Mouse (Mus musculus) myocyte (in vitro differentiated cells): ENCODE data around the gene Gm44596. TPM values are rescaled to one million over a fixed set of nuclear protein-coding genes. Genes with fewer than 3 reads are reported as not detected.

Source experiments
- H3K27me3 ChIP-seq: one replicate; pipeline ENCODE4 v1.6.1; 2011; ENCODE audit not compliant: control insufficient read depth, insufficient read depth, insufficient read length
- H3K36me3 ChIP-seq: one replicate; pipeline ENCODE4 v1.6.1; 2011; ENCODE audit not compliant: control insufficient read depth, insufficient read depth
- H3K4me2 ChIP-seq: one replicate; pipeline ENCODE4 v1.6.1; 2011; ENCODE audit warnings: low read depth, control low read depth
- H3K4me3 ChIP-seq: one replicate; pipeline ENCODE4 v1.5.1; 2011; ENCODE audit warnings: mild to moderate bottlenecking, control low read depth, moderate library complexity
- H3K79me2 ChIP-seq: one replicate; pipeline ENCODE4 v1.6.1; 2011; ENCODE audit not compliant: control insufficient read depth, insufficient read depth
- H3ac ChIP-seq: one replicate; pipeline ENCODE4 v1.6.1; 2011; ENCODE audit not compliant: control insufficient read depth, insufficient read length
- CEBPB ChIP-seq: IDR thresholded peaks from 2 replicates; pipeline ENCODE4 v1.6.1; 2011; ENCODE audit warnings: mild to moderate bottlenecking, moderate library complexity; ENCODE audit not compliant: poor library complexity, insufficient read depth, severe bottlenecking
- E2F4 ChIP-seq: IDR thresholded peaks from one replicate; pipeline ENCODE4 v1.6.1; 2011; ENCODE audit warnings: mild to moderate bottlenecking, control low read depth, moderate library complexity; ENCODE audit not compliant: insufficient read depth
- MAX ChIP-seq: IDR thresholded peaks from one replicate; pipeline ENCODE4 v1.6.1; 2011; ENCODE audit warnings: low read depth, mild to moderate bottlenecking, control low read depth
- MYOD1 ChIP-seq, 3 experiments: IDR thresholded peaks; one replicate each; pipeline ENCODE4 v1.6.1; 2011; ENCODE audit warnings: control low read depth in 2 of 3, low read depth in 2 of 3, mild to moderate bottlenecking in 2 of 3, moderate library complexity in 1 of 3; ENCODE audit not compliant: insufficient read length in 2 of 3, control insufficient read depth in 1 of 3
- MYOG ChIP-seq, 3 experiments: IDR thresholded peaks; one replicate each; pipeline ENCODE4 v1.6.1; 2011; ENCODE audit warnings: control low read depth in 2 of 3, low read depth in 2 of 3, mild to moderate bottlenecking in 2 of 3; ENCODE audit not compliant: insufficient read length in 2 of 3, control insufficient read depth in 1 of 3, insufficient read depth in 1 of 3
- POLR2A ChIP-seq: IDR thresholded peaks from one replicate; pipeline ENCODE4 v1.6.1; 2011; ENCODE audit warnings: low read depth, mild to moderate bottlenecking, control low read depth, moderate library complexity; ENCODE audit not compliant: insufficient read length
- POLR2AphosphoS2 ChIP-seq: IDR thresholded peaks from one replicate; pipeline ENCODE4 v1.6.1; 2011; ENCODE audit warnings: low read depth, control low read depth; ENCODE audit not compliant: insufficient read length
- REST ChIP-seq: IDR thresholded peaks from one replicate; pipeline ENCODE4 v1.6.1; 2011; ENCODE audit warnings: mild to moderate bottlenecking, control low read depth, moderate library complexity; ENCODE audit not compliant: insufficient read depth, insufficient read length
- SRF ChIP-seq: IDR thresholded peaks from one replicate; pipeline ENCODE4 v1.6.1; 2011; ENCODE audit warnings: low read depth; ENCODE audit not compliant: control insufficient read depth, insufficient read length
- TCF12 ChIP-seq: IDR thresholded peaks from one replicate; pipeline ENCODE4 v1.6.1; 2011; ENCODE audit warnings: mild to moderate bottlenecking, control low read depth; ENCODE audit not compliant: poor library complexity, insufficient read depth, severe bottlenecking
- TCF3 ChIP-seq: IDR thresholded peaks from one replicate; pipeline ENCODE4 v1.6.1; 2011; ENCODE audit warnings: low read depth, control low read depth; ENCODE audit not compliant: insufficient read length
- USF1 ChIP-seq: IDR thresholded peaks from one replicate; pipeline ENCODE4 v1.6.1; 2011; ENCODE audit warnings: low read depth, mild to moderate bottlenecking, control low read depth, moderate library complexity
- polyA plus RNA-seq: library from polyadenylated mRNA; unstranded; fragments of >200 nt; fragmentation: generic; extraction: Trizol; gene quantifications from one replicate; pipeline ENCODE4 v1.2.1, GENCODE M21; 2012; ENCODE audit warnings: missing spikeins

Gm44596 gene
- polyA plus RNA-seq, 1 experiment, result not detected

GRCm38 (mm10) chr6:128410305-128410704 lies 35.0 kb downstream of the Gm44596 start:
- Histone ChIP-seq H3K36me3 (peaks cover 11% of the 10 kb centered on the region), H3K79me2 (no peaks in the 10 kb centered on the region), H3K4me3 (no peak overlapping the region), H3K4me2 (no peak overlapping the region), H3K27me3 (no peaks in the 10 kb centered on the region), H3ac (no peak overlapping the region)
- TF ChIP-seq USF1 (no peak), MYOG (IDR thresholded peaks at IDR 0.05; ENCODE audit: control insufficient read depth in 1 of 3, insufficient read depth in 1 of 3, insufficient read length in 2 of 3, low read depth in 2 of 3) (no peak), REST (no peak), E2F4 (no peak), TCF3 (no peak), POLR2A (no peak), CEBPB (no peak), MAX (no peak), SRF (no peak), MYOD1 (IDR thresholded peaks at IDR 0.05; ENCODE audit: control insufficient read depth in 1 of 3, insufficient read length in 2 of 3, low read depth in 2 of 3) (no peak), TCF12 (no peak), POLR2AphosphoS2 (no peak)

DNA sequence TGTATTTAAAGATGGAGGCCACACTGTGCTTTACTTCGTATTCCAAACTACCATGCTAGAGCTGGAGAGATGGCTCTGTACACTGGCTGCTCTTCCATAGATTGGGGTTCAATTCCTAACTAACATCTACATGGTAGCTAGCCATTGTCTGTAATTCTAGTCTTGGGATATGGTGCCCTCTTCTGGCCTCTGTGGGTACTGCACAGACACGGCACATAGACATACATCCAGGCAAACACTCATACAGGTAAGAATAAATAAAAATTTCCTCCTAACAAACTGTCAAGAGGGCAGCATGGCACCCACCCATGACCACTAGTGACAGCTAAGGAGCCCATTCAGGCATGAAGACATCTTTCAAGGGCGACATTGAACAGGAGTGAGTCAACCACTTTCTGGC lies 35.8 kb downstream of the Gm44596 start:
- H3K36me3 ChIP-seq, result peaks cover 11% of the 10 kb centered on the region
- no peak overlapping the region for H3K4me3 ChIP-seq
- no peak overlapping the region for H3ac ChIP-seq
- no peaks in the 10 kb centered on the region for H3K79me2 ChIP-seq
- no peak for TF ChIP-seq USF1
- no peak for TF ChIP-seq MYOG (IDR thresholded peaks at IDR 0.05; ENCODE audit: control insufficient read depth in 1 of 3, insufficient read depth in 1 of 3, insufficient read length in 2 of 3, low read depth in 2 of 3)
- no peak for TF ChIP-seq MAX
- no peak for TF ChIP-seq TCF12
- TF ChIP-seq E2F4, result no peak
- no peak for TF ChIP-seq TCF3
- no peak for TF ChIP-seq CEBPB
- no peak for TF ChIP-seq POLR2AphosphoS2
- TF ChIP-seq MYOD1 (IDR thresholded peaks at IDR 0.05; ENCODE audit: control insufficient read depth in 1 of 3, insufficient read length in 2 of 3, low read depth in 2 of 3), result no peak
- no peak for TF ChIP-seq REST
- TF ChIP-seq SRF, result no peak
- TF ChIP-seq POLR2A, result no peak
- no peaks in the 10 kb centered on the region for H3K27me3 ChIP-seq
- H3K4me2 ChIP-seq, result no peak overlapping the region

GRCm38 (mm10) chr6:128416169-128416568 lies 40.9 kb downstream of the Gm44596 start:
- Histone ChIP-seq H3ac (no peak overlapping the region), H3K4me2 (no peak overlapping the region), H3K4me3 (no peak overlapping the region), H3K79me2 (peaks cover 27% of the 10 kb centered on the region), H3K36me3 (peaks cover 3% of the 10 kb centered on the region), H3K27me3 (no peaks in the 10 kb centered on the region)
- TF ChIP-seq REST, result no peak
- no peak for TF ChIP-seq POLR2A
- no peak for TF ChIP-seq E2F4

GRCm38 (mm10) chr6:128418076-128418475 lies 42.8 kb downstream of the Gm44596 start:
- no peak overlapping the region for H3ac ChIP-seq
- peaks cover 3% of the 10 kb centered on the region for H3K36me3 ChIP-seq
- no peak overlapping the region for H3K4me3 ChIP-seq
- no peak for TF ChIP-seq MYOD1 (IDR thresholded peaks at IDR 0.05; ENCODE audit: control insufficient read depth in 1 of 3, insufficient read length in 2 of 3, low read depth in 2 of 3)
- no peak for TF ChIP-seq MAX
- TF ChIP-seq POLR2AphosphoS2, result no peak
- TF ChIP-seq CEBPB, result no peak
- no peak for TF ChIP-seq E2F4
- no peak for TF ChIP-seq TCF12
- TF ChIP-seq REST, result no peak
- no peak for TF ChIP-seq SRF
- TF ChIP-seq USF1, result no peak
- no peak for TF ChIP-seq MYOG (IDR thresholded peaks at IDR 0.05; ENCODE audit: control insufficient read depth in 1 of 3, insufficient read depth in 1 of 3, insufficient read length in 2 of 3, low read depth in 2 of 3)
- TF ChIP-seq POLR2A, result no peak
- TF ChIP-seq TCF3, result no peak
- peaks cover 43% of the 10 kb centered on the region for H3K79me2 ChIP-seq
- H3K4me2 ChIP-seq, result no peak overlapping the region
- no peaks in the 10 kb centered on the region for H3K27me3 ChIP-seq

- no peaks in the 10 kb centered on the region for H3K27me3 ChIP-seq
- no peaks in the 10 kb centered on the region for H3K36me3 ChIP-seq
- H3K4me2 ChIP-seq, result peak overlapping the region; percentile 73
- no peak overlapping the region for H3K4me3 ChIP-seq
- TF ChIP-seq USF1 (no peak), POLR2A (peak; percentile 22), MYOD1 (IDR thresholded peaks at IDR 0.05; ENCODE audit: control insufficient read depth in 1 of 3, insufficient read length in 2 of 3, low read depth in 2 of 3) (no peak), MYOG (IDR thresholded peaks at IDR 0.05; ENCODE audit: control insufficient read depth in 1 of 3, insufficient read depth in 1 of 3, insufficient read length in 2 of 3, low read depth in 2 of 3) (no peak)
- no peak overlapping the region for H3ac ChIP-seq
- H3K79me2 ChIP-seq, result peaks cover 54% of the 10 kb centered on the region
Observed at GRCm38 (mm10) chr6:128421036-128421435, 45.7 kb downstream of the Gm44596 start.
